Mouse (Mus musculus) bone marrow, adult 2 months (tissue): Measurements from ENCODE around the gene Elmo1. TPM values are rescaled to one million over a fixed set of nuclear protein-coding genes. Genes with fewer than 3 reads are reported as not detected.

Experiments
- H3K27ac ChIP-seq: fragments of 200-500 bp; 2 replicates; pipeline ENCODE4 v1.5.1; 2012; ENCODE audit warnings: low read depth, mild to moderate bottlenecking, control low read depth, inconsistent platforms, low read length; ENCODE audit not compliant: control insufficient read depth, poor library complexity, insufficient read depth
- H3K4me1 ChIP-seq: fragments of 200-500 bp; 2 replicates; pipeline ENCODE4 v1.6.1; 2011; ENCODE audit warnings: low read length; ENCODE audit not compliant: control insufficient read depth, insufficient read depth
- H3K4me3 ChIP-seq: fragments of 200-500 bp; replicated peaks from 2 replicates; pipeline ENCODE3; 2011; ENCODE audit warnings: mild to moderate bottlenecking, low read depth, low read length, control low read depth; ENCODE audit not compliant: control insufficient read depth
- CTCF ChIP-seq: fragments of 200-500 bp; IDR thresholded peaks from 2 replicates; pipeline ENCODE4 v1.5.1; 2011; ENCODE audit warnings: low read length, control low read depth; ENCODE audit not compliant: control insufficient read depth, insufficient read depth
- POLR2A ChIP-seq: fragments of 200-500 bp; IDR thresholded peaks from 2 replicates; pipeline ENCODE4 v1.6.1; 2011; ENCODE audit warnings: low read depth, mild to moderate bottlenecking, control low read depth, low read length, borderline replicate concordance; ENCODE audit not compliant: control insufficient read depth
- WGBS: fragments of 180-500 bp; shearing (Covaris S2); methylation state at CpG from one replicate; pipeline ENCODE4 v1.1.7; 2018; 5-methylcytosine and 5-hydroxymethylcytosine counted together
- polyA plus RNA-seq: library from polyadenylated mRNA; stranded (reverse); fragments of >200 nt; gene quantifications from 2 replicates; pipeline ENCODE4 v1.2.4, GENCODE M21; 2011; ENCODE audit warnings: low replicate concordance; ENCODE audit not compliant: missing spikeins, insufficient read depth, insufficient read length

Elmo1 gene
- polyA plus RNA-seq, 1 experiment: 13.2 TPM

- H3K4me1 ChIP-seq: peaks cover 4% of the 10 kb centered on the region; the same call in 1 of the 2 replicates
- TF ChIP-seq POLR2A (no peak), CTCF (no peak)
- no peak overlapping the region for H3K4me3 ChIP-seq
- 75% methylated on average over 3 of the region's 3 CpGs for WGBS
- H3K27ac ChIP-seq: no peak overlapping the region
Measured at GRCm38 (mm10) chr13:20098594-20098965, 8.2 kb downstream of the Elmo1 start.

- H3K4me1 ChIP-seq: peaks cover 4% of the 10 kb centered on the region; the same call in 1 of the 2 replicates
- 9% methylated on average over 4 of the region's 4 CpGs for WGBS
- no peak overlapping the region for H3K4me3 ChIP-seq
- H3K27ac ChIP-seq: 0 out of 2 replicates have a peak overlapping the region, but pooled peaks have one; percentile 10
- no peak for TF ChIP-seq POLR2A
- no peak for TF ChIP-seq CTCF
Measured at GRCm38 (mm10) chr13:20099546-20099945, 9.2 kb downstream of the Elmo1 start.

GRCm38 (mm10) chr13:20100357-20100756, 10.0 kb downstream of the Elmo1 start:
- WGBS: 49% methylated on average over 3 of the region's 3 CpGs
- Histone ChIP-seq H3K4me3 (no peak overlapping the region), H3K27ac (no peak overlapping the region)

GRCm38 (mm10) chr13:20101691-20102090, 11.3 kb downstream of the Elmo1 start:
- Histone ChIP-seq H3K4me1 (peaks cover 3% of the 10 kb centered on the region; the same call in 1 of the 2 replicates), H3K4me3 (no peak overlapping the region), H3K27ac (no peak overlapping the region)
- whole genome bisulfite sequencing: 85% methylated on average over 5 of the region's 5 CpGs
- no peak for TF ChIP-seq POLR2A
- TF ChIP-seq CTCF: no peak

More at GRCm38 (mm10) chr13:20100357-20100756, 10.0 kb downstream of the Elmo1 start:
- peaks cover 3% of the 10 kb centered on the region; the same call in 1 of the 2 replicates for H3K4me1 ChIP-seq
- TF ChIP-seq POLR2A (no peak), CTCF (no peak)

- Histone ChIP-seq H3K4me3 (no peak overlapping the region), H3K27ac (no peak overlapping the region), H3K4me1 (peaks cover 1% of the 10 kb centered on the region; the same call in 1 of the 2 replicates)
- WGBS: 43% methylated on average over 2 of the region's 2 CpGs
- TF ChIP-seq POLR2A (no peak), CTCF (no peak)
Measured at GRCm38 (mm10) chr13:20104791-20105190, 14.4 kb downstream of the Elmo1 start.

GRCm38 (mm10) chr13:20105996-20106395, 15.6 kb downstream of the Elmo1 start:
- TF ChIP-seq CTCF: no peak
- TF ChIP-seq POLR2A: no peak
- Histone ChIP-seq H3K4me1 (peaks cover 1% of the 10 kb centered on the region; the same call in 1 of the 2 replicates), H3K27ac (no peak overlapping the region), H3K4me3 (no peak overlapping the region)
- WGBS: 100% methylated on average over 2 of the region's 2 CpGs

GRCm38 (mm10) chr13:20107953-20108498, 17.6 kb downstream of the Elmo1 start:
- no peak overlapping the region for H3K27ac ChIP-seq
- H3K4me3 ChIP-seq: no peak overlapping the region
- 49% methylated on average over 5 of the region's 5 CpGs for WGBS
- H3K4me1 ChIP-seq: peaks cover 1% of the 10 kb centered on the region; the same call in 1 of the 2 replicates
- no peak for TF ChIP-seq CTCF
- no peak for TF ChIP-seq POLR2A

- Histone ChIP-seq H3K27ac (no peak overlapping the region), H3K4me1 (peaks cover 2% of the 10 kb centered on the region; the same call in 1 of the 2 replicates), H3K4me3 (no peak overlapping the region)
- 80% methylated on average over 10 of the region's 10 CpGs for WGBS
- TF ChIP-seq CTCF: no peak
Measured at GRCm38 (mm10) chr13:20108956-20109355, 18.6 kb downstream of the Elmo1 start.
